Mouse (Mus musculus) neural tube, embryonic 14.5 days (tissue): ENCODE measurements at regions not wholly inside any gene's neighbourhood (a gene's known extent, or its start where the extent isn't known, plus 50 kb on each side); places are given as distances from the start of the nearest gene placed in this dataset.

Source experiments
- ATAC-seq: fragments of 200-750 bp; cut with Nextera tagmentation; 2 replicates; pipeline ENCODE4 v1.8.0; 2017; ENCODE audit warnings: low read depth, mild to moderate bottlenecking, moderate TSS enrichment, moderate library complexity
- H3K27ac ChIP-seq: fragments of 300-500 bp; sonication (generic); 2 replicates; pipeline ENCODE4 v1.5.1; 2014; ENCODE audit warnings: low read depth, mild to moderate bottlenecking, control low read depth, low read length, moderate library complexity, mixed read lengths
- H3K27me3 ChIP-seq: fragments of 300-500 bp; sonication (generic); 2 replicates; pipeline ENCODE4 v1.6.1; 2014; ENCODE audit warnings: low read length; ENCODE audit not compliant: control insufficient read depth, insufficient read depth
- H3K36me3 ChIP-seq: fragments of 300-500 bp; sonication (generic); 2 replicates; pipeline ENCODE4 v1.6.1; 2014; ENCODE audit warnings: low read length, mixed read lengths; ENCODE audit not compliant: control insufficient read depth, insufficient read depth
- H3K4me1 ChIP-seq: fragments of 300-500 bp; sonication (generic); 2 replicates; pipeline ENCODE4 v1.6.1; 2014; ENCODE audit warnings: low read length; ENCODE audit not compliant: control insufficient read depth, insufficient read depth
- H3K4me2 ChIP-seq: fragments of 300-500 bp; sonication (generic); 2 replicates; pipeline ENCODE4 v1.6.1; 2014; ENCODE audit warnings: mild to moderate bottlenecking, low read depth, low read length, control low read depth
- H3K4me3 ChIP-seq: fragments of 300-500 bp; sonication (generic); 2 replicates; pipeline ENCODE4 v1.5.1; 2014; ENCODE audit warnings: low read depth, low read length, control low read depth, mixed read lengths
- H3K9ac ChIP-seq: fragments of 300-500 bp; sonication (generic); replicated peaks from 2 replicates; pipeline ENCODE4 v1.6.1; 2014; ENCODE audit warnings: low read depth, mild to moderate bottlenecking, control low read depth, low read length, mixed read lengths
- H3K9me3 ChIP-seq: fragments of 300-500 bp; sonication (generic); 2 replicates; pipeline ENCODE4 v1.6.1; 2016; ENCODE audit warnings: low read length; ENCODE audit not compliant: control insufficient read depth
- WGBS: fragments of 180-500 bp; shearing (Covaris S2); extraction: QIAGEN DNeasy Blood & Tissue Kit; methylation state at CpG from one replicate; pipeline ENCODE4 v1.1.7; 2014; 5-methylcytosine and 5-hydroxymethylcytosine counted together

GRCm38 (mm10) chr10:14239670-14240069 is 273.8 kb downstream of the Hivep2 start:
- Histone ChIP-seq H3K9me3 (no peaks in the 10 kb centered on the region), H3K9ac (no peak overlapping the region), H3K27ac (no peak overlapping the region), H3K27me3 (no peaks in the 10 kb centered on the region), H3K4me2 (no peak overlapping the region), H3K4me1 (no peaks in the 10 kb centered on the region), H3K4me3 (no peak overlapping the region), H3K36me3 (no peaks in the 10 kb centered on the region)
- no peak for ATAC-seq
- WGBS: 92% methylated on average over 8 of the region's 8 CpGs

GRCm38 (mm10) chr10:14234896-14235604 is 269.2 kb downstream of the Hivep2 start:
- H3K9ac ChIP-seq: no peak overlapping the region
- no peak for ATAC-seq
- no peaks in the 10 kb centered on the region for H3K27me3 ChIP-seq
- no peaks in the 10 kb centered on the region for H3K4me1 ChIP-seq
- 77% methylated on average over 10 of the region's 10 CpGs for WGBS
- no peaks in the 10 kb centered on the region for H3K36me3 ChIP-seq
- no peak overlapping the region for H3K4me3 ChIP-seq
- H3K9me3 ChIP-seq: no peaks in the 10 kb centered on the region
- H3K27ac ChIP-seq: no peak overlapping the region
- H3K4me2 ChIP-seq: no peak overlapping the region

- H3K4me2 ChIP-seq: no peak overlapping the region
- no peaks in the 10 kb centered on the region for H3K36me3 ChIP-seq
- no peak for ATAC-seq
- H3K4me1 ChIP-seq: no peaks in the 10 kb centered on the region
- H3K4me3 ChIP-seq: no peak overlapping the region
- no peak overlapping the region for H3K27ac ChIP-seq
- no peak overlapping the region for H3K9ac ChIP-seq
- no peaks in the 10 kb centered on the region for H3K27me3 ChIP-seq
- H3K9me3 ChIP-seq: no peaks in the 10 kb centered on the region
- WGBS: 44% methylated on average over 5 of the region's 5 CpGs
Observed at GRCm38 (mm10) chr10:14234005-14234602, 268.2 kb downstream of the Hivep2 start.

- H3K9me3 ChIP-seq: no peaks in the 10 kb centered on the region
- no peak overlapping the region for H3K27ac ChIP-seq
- H3K4me1 ChIP-seq: no peaks in the 10 kb centered on the region
- ATAC-seq: no peak
- no peak overlapping the region for H3K4me3 ChIP-seq
- no peaks in the 10 kb centered on the region for H3K36me3 ChIP-seq
- WGBS: 70% methylated on average over 3 of the region's 3 CpGs
- no peak overlapping the region for H3K4me2 ChIP-seq
- no peaks in the 10 kb centered on the region for H3K27me3 ChIP-seq
- H3K9ac ChIP-seq: no peak overlapping the region
Observed at GRCm38 (mm10) chr10:14233335-14233734, 267.5 kb downstream of the Hivep2 start.

GRCm38 (mm10) chr10:14231464-14231863 is 265.6 kb downstream of the Hivep2 start:
- Histone ChIP-seq H3K36me3 (no peaks in the 10 kb centered on the region), H3K27me3 (no peaks in the 10 kb centered on the region), H3K9ac (no peak overlapping the region), H3K4me2 (no peak overlapping the region), H3K9me3 (no peaks in the 10 kb centered on the region), H3K4me3 (no peak overlapping the region), H3K27ac (no peak overlapping the region), H3K4me1 (no peaks in the 10 kb centered on the region)
- no peak for ATAC-seq
- 43% methylated on average over 1 of the region's 1 CpGs for WGBS

GRCm38 (mm10) chr10:14217284-14217683 is 251.4 kb downstream of the Hivep2 start:
- Histone ChIP-seq H3K27me3 (no peaks in the 10 kb centered on the region), H3K4me2 (no peak overlapping the region), H3K27ac (no peak overlapping the region), H3K4me1 (no peaks in the 10 kb centered on the region), H3K9me3 (no peaks in the 10 kb centered on the region), H3K9ac (no peak overlapping the region), H3K36me3 (no peaks in the 10 kb centered on the region), H3K4me3 (no peak overlapping the region)
- ATAC-seq: no peak
- WGBS: 97% methylated on average over 1 of the region's 1 CpGs

GRCm38 (mm10) chr10:14216191-14216992 is 250.5 kb downstream of the Hivep2 start:
- no peaks in the 10 kb centered on the region for H3K4me1 ChIP-seq
- no peaks in the 10 kb centered on the region for H3K27me3 ChIP-seq
- no peaks in the 10 kb centered on the region for H3K36me3 ChIP-seq
- H3K9ac ChIP-seq: no peak overlapping the region
- no peak overlapping the region for H3K4me3 ChIP-seq
- WGBS: 81% methylated on average over 10 of the region's 10 CpGs
- H3K4me2 ChIP-seq: no peak overlapping the region
- no peak for ATAC-seq
- no peak overlapping the region for H3K27ac ChIP-seq
- H3K9me3 ChIP-seq: no peaks in the 10 kb centered on the region

- no peak for ATAC-seq
- Histone ChIP-seq H3K36me3 (no peaks in the 10 kb centered on the region), H3K4me1 (no peaks in the 10 kb centered on the region), H3K27me3 (no peaks in the 10 kb centered on the region), H3K27ac (no peak overlapping the region), H3K9me3 (no peaks in the 10 kb centered on the region), H3K9ac (no peak overlapping the region), H3K4me3 (no peak overlapping the region), H3K4me2 (no peak overlapping the region)
- WGBS: 88% methylated on average over 4 of the region's 4 CpGs
Observed at GRCm38 (mm10) chr10:14215512-14215911, 249.6 kb downstream of the Hivep2 start.

- H3K36me3 ChIP-seq: no peaks in the 10 kb centered on the region
- no peaks in the 10 kb centered on the region for H3K4me1 ChIP-seq
- H3K27ac ChIP-seq: no peak overlapping the region
- no peak for ATAC-seq
- H3K4me2 ChIP-seq: no peak overlapping the region
- H3K4me3 ChIP-seq: no peak overlapping the region
- H3K9ac ChIP-seq: no peak overlapping the region
- H3K27me3 ChIP-seq: no peaks in the 10 kb centered on the region
- 86% methylated on average over 5 of the region's 5 CpGs for WGBS
- no peaks in the 10 kb centered on the region for H3K9me3 ChIP-seq
Observed at GRCm38 (mm10) chr10:14213536-14213935, 247.7 kb downstream of the Hivep2 start.
